Mouse (Mus musculus) liver, adult 2 months (tissue): Measurements from ENCODE around the gene Sh3bp4.

Experiments
- CTCF ChIP-seq: fragments of 200-500 bp; IDR thresholded peaks from 2 replicates; pipeline ENCODE4 v1.5.1; 2011; ENCODE audit warnings: low read depth, low read length, control low read depth
- POLR2A ChIP-seq: fragments of 200-500 bp; IDR thresholded peaks from 2 replicates; pipeline ENCODE4 v1.6.1; 2011; ENCODE audit warnings: low read length, control low read depth; ENCODE audit not compliant: insufficient read depth; ENCODE audit errors: extremely low read depth

- TF ChIP-seq POLR2A (no peak), CTCF (no peak)
Observed at GRCm38 (mm10) chr1:89041290-89041689, 28.9 kb upstream of the Sh3bp4 start.
